Mouse (Mus musculus) neural tube, embryonic 13.5 days (tissue): ENCODE measurements at regions not wholly inside any gene's neighbourhood (a gene's known extent, or its start where the extent isn't known, plus 50 kb on each side); places are given as distances from the start of the nearest gene placed in this dataset.

ENCODE experiments used
- ATAC-seq: fragments of 200-750 bp; cut with Nextera tagmentation; 2 replicates; pipeline ENCODE4 v1.8.0; 2017; ENCODE audit warnings: low read depth, mild to moderate bottlenecking, moderate TSS enrichment, moderate library complexity
- H3K27ac ChIP-seq: fragments of 300-500 bp; sonication (generic); replicated peaks from 2 replicates; pipeline ENCODE4 v1.5.1; 2015; ENCODE audit warnings: moderate library complexity, mild to moderate bottlenecking, inconsistent platforms
- H3K27me3 ChIP-seq: fragments of 300-500 bp; sonication (generic); 2 replicates; pipeline ENCODE4 v1.6.1; 2015; ENCODE audit warnings: mild to moderate bottlenecking, inconsistent platforms
- H3K36me3 ChIP-seq: fragments of 300-500 bp; sonication (generic); 2 replicates; pipeline ENCODE4 v1.6.1; 2015; ENCODE audit warnings: mild to moderate bottlenecking, inconsistent platforms
- H3K4me1 ChIP-seq: fragments of 300-500 bp; sonication (generic); replicated peaks from 2 replicates; pipeline ENCODE4 v1.6.1; 2015; ENCODE audit warnings: inconsistent platforms
- H3K4me2 ChIP-seq: fragments of 300-500 bp; sonication (generic); 2 replicates; pipeline ENCODE4 v1.6.1; 2015; ENCODE audit warnings: inconsistent platforms, mild to moderate bottlenecking, moderate library complexity
- H3K4me3 ChIP-seq: fragments of 300-500 bp; sonication (generic); 2 replicates; pipeline ENCODE4 v1.5.1; 2015; ENCODE audit warnings: mild to moderate bottlenecking, inconsistent platforms
- H3K9ac ChIP-seq: fragments of 300-500 bp; sonication (generic); 2 replicates; pipeline ENCODE4 v1.6.1; 2015; ENCODE audit warnings: moderate library complexity, mild to moderate bottlenecking, inconsistent platforms
- H3K9me3 ChIP-seq: fragments of 300-500 bp; sonication (generic); 2 replicates; pipeline ENCODE4 v1.6.1; 2016; ENCODE audit warnings: inconsistent platforms
- WGBS: fragments of 180-500 bp; shearing (Covaris S2); methylation state at CpG from one replicate; pipeline ENCODE4 v1.1.7; 2015; 5-methylcytosine and 5-hydroxymethylcytosine counted together

DNA sequence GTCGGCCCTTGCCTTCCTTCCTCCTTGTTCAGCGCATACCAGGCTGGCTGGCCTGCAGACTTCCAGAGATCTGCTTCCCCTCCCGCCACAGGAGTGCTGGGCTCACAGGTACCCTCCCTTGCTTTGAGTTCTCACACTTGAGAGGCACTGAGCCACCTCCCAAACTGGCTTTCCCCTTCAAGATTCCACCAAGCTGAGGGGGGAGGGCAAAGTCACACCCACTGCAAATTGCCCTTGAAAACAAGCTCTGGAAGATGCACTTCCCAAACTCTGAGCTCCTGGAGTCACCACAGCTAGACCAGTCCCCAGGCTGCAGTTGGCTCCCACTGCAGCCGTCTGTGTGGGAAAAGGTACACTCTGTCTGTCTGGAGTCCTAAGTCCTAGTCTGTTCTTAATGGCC lies 142.1 kb upstream of the Slc22a12 start:
- Histone ChIP-seq H3K9me3 (no peaks in the 10 kb centered on the region), H3K9ac (no peak overlapping the region), H3K27ac (no peak overlapping the region), H3K27me3 (no peaks in the 10 kb centered on the region), H3K4me3 (no peak overlapping the region), H3K4me1 (no peaks in the 10 kb centered on the region), H3K4me2 (no peak overlapping the region), H3K36me3 (no peaks in the 10 kb centered on the region)
- ATAC-seq, result no peak
- 31% methylated on average over 4 of the region's 4 CpGs for WGBS

DNA sequence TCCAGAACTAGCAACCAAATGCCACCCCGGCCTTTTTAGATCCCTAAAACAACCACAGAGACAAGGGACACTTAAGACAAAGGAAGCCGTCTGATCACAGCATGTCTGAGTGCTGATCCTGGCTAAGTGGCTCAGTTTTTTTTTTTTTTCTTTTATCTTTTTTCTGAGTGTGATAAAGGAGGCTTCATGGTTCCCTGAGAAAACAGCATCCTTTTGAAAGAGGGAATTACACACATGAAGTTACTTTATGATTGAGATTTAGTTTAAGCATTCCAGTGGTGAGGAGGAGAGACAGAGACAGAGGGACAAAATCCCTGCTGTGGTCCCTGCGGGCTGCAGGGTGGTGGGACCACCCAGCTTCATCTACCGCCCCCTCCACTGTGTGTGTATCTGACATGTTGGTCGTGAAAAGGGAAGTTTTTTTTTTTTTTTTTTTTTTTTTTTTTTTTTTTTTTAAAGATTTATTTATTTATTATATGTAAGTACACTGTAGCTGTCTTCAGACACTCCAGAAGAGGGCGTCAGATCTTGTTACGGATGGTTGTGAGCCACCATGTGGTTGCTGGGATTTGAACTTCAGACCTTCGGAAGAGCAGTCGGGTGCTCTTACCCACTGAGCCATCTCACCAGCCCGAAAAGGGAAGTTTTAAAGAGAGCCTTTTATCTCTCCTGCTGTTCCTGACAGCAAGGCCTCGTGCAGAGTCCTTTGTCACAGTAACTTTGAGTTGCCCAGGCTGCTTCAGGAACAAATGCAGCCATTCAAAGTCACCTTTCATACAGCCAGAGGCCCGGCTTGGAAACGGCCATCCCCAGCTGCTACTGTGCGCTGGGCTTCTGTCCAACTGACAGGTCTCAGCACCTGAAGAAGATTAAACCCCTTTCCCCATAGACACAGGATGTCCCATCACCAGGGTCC lies 136.8 kb upstream of the Slc22a12 start:
- no peak overlapping the region for H3K4me2 ChIP-seq
- no peaks in the 10 kb centered on the region for H3K9me3 ChIP-seq
- H3K27ac ChIP-seq, result no peak overlapping the region
- no peaks in the 10 kb centered on the region for H3K36me3 ChIP-seq
- H3K27me3 ChIP-seq, result no peaks in the 10 kb centered on the region
- H3K4me1 ChIP-seq, result no peaks in the 10 kb centered on the region
- ATAC-seq, result no peak
- no peak overlapping the region for H3K4me3 ChIP-seq
- H3K9ac ChIP-seq, result no peak overlapping the region
- 21% methylated on average over 13 of the region's 14 CpGs for WGBS

DNA sequence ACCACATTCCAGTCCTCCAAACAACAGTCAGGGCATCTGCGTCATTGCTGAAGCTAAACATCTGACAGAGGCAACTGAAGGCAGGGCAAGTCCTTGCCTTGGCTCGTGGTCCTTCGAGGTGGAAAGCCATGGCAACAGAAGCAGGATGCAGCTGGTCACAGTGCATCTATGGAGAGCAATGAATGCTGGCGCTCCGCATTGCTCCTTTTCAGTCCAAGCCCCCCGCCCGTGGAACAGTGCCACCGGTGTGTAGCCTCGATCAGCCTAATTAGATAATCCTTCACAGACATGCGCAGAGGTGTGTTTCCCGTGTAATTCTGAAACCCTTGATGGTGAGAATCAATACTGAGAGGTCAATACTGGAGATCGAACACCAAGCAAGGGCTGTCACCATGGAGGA lies 134.7 kb upstream of the Slc22a12 start:
- no peak for ATAC-seq
- Histone ChIP-seq H3K9ac (no peak overlapping the region), H3K4me3 (no peak overlapping the region), H3K27me3 (no peaks in the 10 kb centered on the region), H3K36me3 (no peaks in the 10 kb centered on the region), H3K9me3 (no peaks in the 10 kb centered on the region), H3K4me2 (no peak overlapping the region), H3K27ac (no peak overlapping the region), H3K4me1 (no peaks in the 10 kb centered on the region)
- 79% methylated on average over 12 of the region's 12 CpGs for WGBS

- H3K27ac ChIP-seq, result no peak overlapping the region
- no peaks in the 10 kb centered on the region for H3K4me1 ChIP-seq
- H3K36me3 ChIP-seq, result no peaks in the 10 kb centered on the region
- no peak overlapping the region for H3K4me3 ChIP-seq
- no peak for ATAC-seq
- no peaks in the 10 kb centered on the region for H3K27me3 ChIP-seq
- no peaks in the 10 kb centered on the region for H3K9me3 ChIP-seq
- H3K4me2 ChIP-seq, result no peak overlapping the region
- H3K9ac ChIP-seq, result no peak overlapping the region
- WGBS, result 50% methylated on average over 3 of the region's 3 CpGs
Observed at GRCm38 (mm10) chr19:6675586-6675985, 132.8 kb upstream of the Slc22a12 start.

DNA sequence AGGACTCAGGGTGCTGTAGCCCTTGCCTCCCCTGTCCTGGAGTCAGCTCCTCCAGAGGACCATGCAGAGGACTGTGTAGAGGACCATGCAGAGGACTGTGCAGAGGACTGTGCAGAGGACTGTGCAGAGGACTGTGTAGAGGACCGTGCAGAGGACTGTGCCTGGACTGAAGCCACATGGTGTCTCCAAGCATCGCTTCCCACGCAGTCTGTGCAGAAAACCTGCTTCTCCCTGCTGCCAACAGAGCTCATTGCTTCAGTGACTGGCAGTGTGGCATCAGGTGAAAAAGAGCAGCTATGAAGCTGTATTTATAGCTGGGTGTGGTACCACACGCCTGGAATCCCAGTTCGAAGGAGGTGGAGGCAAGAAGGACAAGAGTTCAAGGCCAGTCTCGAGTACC lies 128.9 kb upstream of the Slc22a12 start:
- Histone ChIP-seq H3K9ac (no peak overlapping the region), H3K4me1 (no peaks in the 10 kb centered on the region), H3K4me2 (no peak overlapping the region), H3K27me3 (no peaks in the 10 kb centered on the region), H3K4me3 (no peak overlapping the region), H3K9me3 (no peaks in the 10 kb centered on the region), H3K27ac (no peak overlapping the region), H3K36me3 (no peaks in the 10 kb centered on the region)
- no peak for ATAC-seq
- 89% methylated on average over 6 of the region's 6 CpGs for WGBS

DNA sequence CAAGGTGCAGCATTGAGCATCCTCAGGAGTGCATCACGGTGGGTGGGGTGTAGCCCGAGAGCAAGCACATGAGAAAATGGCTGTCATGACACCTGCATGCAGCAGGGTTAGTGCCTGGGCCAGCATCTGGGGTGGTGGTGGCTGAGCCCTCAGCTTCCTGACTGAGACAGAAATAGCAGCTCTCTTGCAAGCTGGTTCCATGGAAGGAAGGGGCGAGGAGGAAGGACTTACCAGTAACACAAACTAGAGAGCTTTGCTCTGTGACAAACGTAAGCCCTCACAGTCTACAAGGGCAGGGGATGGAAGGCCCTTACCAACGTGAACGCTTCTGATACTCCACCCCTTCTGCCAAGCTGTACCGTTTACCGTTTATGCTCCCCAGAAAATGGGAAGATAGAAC lies 127.0 kb upstream of the Slc22a12 start:
- H3K9ac ChIP-seq, result no peak overlapping the region
- no peak overlapping the region for H3K27ac ChIP-seq
- no peak overlapping the region for H3K4me2 ChIP-seq
- H3K4me1 ChIP-seq, result no peaks in the 10 kb centered on the region
- H3K9me3 ChIP-seq, result no peaks in the 10 kb centered on the region
- no peaks in the 10 kb centered on the region for H3K36me3 ChIP-seq
- no peak for ATAC-seq
- WGBS, result 79% methylated on average over 8 of the region's 8 CpGs
- no peaks in the 10 kb centered on the region for H3K27me3 ChIP-seq
- H3K4me3 ChIP-seq, result no peak overlapping the region

DNA sequence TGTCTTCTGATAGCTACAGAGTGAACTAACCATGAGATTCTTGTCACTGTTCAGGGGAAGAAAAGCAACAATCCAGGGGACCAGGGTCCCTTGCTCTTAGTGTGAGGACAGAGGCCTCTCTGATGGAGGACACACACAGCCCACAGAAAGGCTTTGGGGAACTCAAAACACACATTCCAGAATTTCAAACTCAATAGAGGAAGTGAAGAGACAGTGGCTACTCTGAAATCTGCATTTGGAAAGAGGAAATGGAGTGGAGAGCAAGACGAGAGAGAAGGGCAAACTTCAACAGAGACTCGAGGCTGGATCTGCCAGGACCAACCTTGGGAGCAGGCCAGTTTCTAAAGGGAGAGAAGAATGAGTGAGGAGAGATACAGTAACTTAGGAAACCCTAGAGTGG lies 125.7 kb upstream of the Slc22a12 start:
- no peaks in the 10 kb centered on the region for H3K4me1 ChIP-seq
- 59% methylated on average over 2 of the region's 2 CpGs for WGBS
- ATAC-seq, result no peak
- no peak overlapping the region for H3K4me2 ChIP-seq
- H3K27ac ChIP-seq, result no peak overlapping the region
- no peaks in the 10 kb centered on the region for H3K36me3 ChIP-seq
- H3K9me3 ChIP-seq, result no peaks in the 10 kb centered on the region
- no peak overlapping the region for H3K4me3 ChIP-seq
- H3K9ac ChIP-seq, result no peak overlapping the region
- H3K27me3 ChIP-seq, result no peaks in the 10 kb centered on the region

DNA sequence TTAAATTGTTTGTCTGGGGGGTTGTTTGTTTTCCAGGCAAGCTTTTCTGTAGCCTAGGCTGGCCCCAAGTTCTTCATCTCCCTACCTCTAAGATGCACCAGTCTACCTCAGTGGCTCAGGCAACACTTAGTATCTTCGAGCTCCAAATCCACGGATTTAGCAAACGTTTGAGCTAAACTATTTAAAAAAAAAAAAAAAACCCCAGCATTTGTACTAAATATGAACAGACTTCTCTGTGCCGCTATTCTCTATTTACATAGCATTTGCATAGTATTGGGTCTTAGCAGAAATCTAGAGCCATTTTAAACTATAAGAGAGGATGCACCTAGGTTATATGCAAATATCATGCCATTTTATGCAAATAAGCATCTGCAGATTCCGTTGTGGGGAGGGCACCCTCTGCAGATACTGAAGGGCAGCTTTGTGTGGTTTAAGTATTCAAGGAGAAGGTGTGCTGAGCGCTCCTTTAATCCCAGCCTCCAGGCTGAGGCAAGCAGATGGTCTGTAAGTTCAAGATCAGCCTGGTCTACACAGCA lies 123.4 kb upstream of the Slc22a12 start:
- H3K27me3 ChIP-seq, result no peaks in the 10 kb centered on the region
- no peaks in the 10 kb centered on the region; the same call in 1 of the 2 replicates for H3K4me1 ChIP-seq
- WGBS, result 80% methylated on average over 6 of the region's 6 CpGs
- no peak for ATAC-seq
- no peak overlapping the region for H3K4me2 ChIP-seq
- no peak overlapping the region for H3K4me3 ChIP-seq
- H3K27ac ChIP-seq, result no peak overlapping the region
- no peaks in the 10 kb centered on the region for H3K9me3 ChIP-seq
- no peak overlapping the region for H3K9ac ChIP-seq
- H3K36me3 ChIP-seq, result no peaks in the 10 kb centered on the region

- Histone ChIP-seq H3K4me2 (no peak overlapping the region), H3K4me3 (no peak overlapping the region), H3K4me1 (no peaks in the 10 kb centered on the region; the same call in 1 of the 2 replicates), H3K9me3 (no peaks in the 10 kb centered on the region), H3K27me3 (no peaks in the 10 kb centered on the region), H3K9ac (no peak overlapping the region), H3K27ac (no peak overlapping the region), H3K36me3 (no peaks in the 10 kb centered on the region)
- ATAC-seq, result no peak
- 78% methylated on average over 15 of the region's 15 CpGs for WGBS
Observed at GRCm38 (mm10) chr19:6665264-6666054, 122.6 kb upstream of the Slc22a12 start.

- no peaks in the 10 kb centered on the region for H3K36me3 ChIP-seq
- H3K27ac ChIP-seq, result no peak overlapping the region
- ATAC-seq, result no peak
- H3K9ac ChIP-seq, result no peak overlapping the region
- H3K27me3 ChIP-seq, result no peaks in the 10 kb centered on the region
- no peak overlapping the region for H3K4me2 ChIP-seq
- H3K4me1 ChIP-seq, result no peaks in the 10 kb centered on the region; the same call in 1 of the 2 replicates
- no peaks in the 10 kb centered on the region for H3K9me3 ChIP-seq
- 89% methylated on average over 12 of the region's 12 CpGs for WGBS
- no peak overlapping the region for H3K4me3 ChIP-seq
Observed at GRCm38 (mm10) chr19:6664311-6664952, 121.6 kb upstream of the Slc22a12 start.

- no peaks in the 10 kb centered on the region for H3K36me3 ChIP-seq
- H3K4me1 ChIP-seq, result no peaks in the 10 kb centered on the region; the same call in 1 of the 2 replicates
- H3K9ac ChIP-seq, result 0 out of 2 replicates have a peak overlapping the region, but pooled peaks have one; percentile 22
- no peaks in the 10 kb centered on the region for H3K9me3 ChIP-seq
- peak; percentile 95 for ATAC-seq
- no peak overlapping the region for H3K4me3 ChIP-seq
- H3K27ac ChIP-seq, result no peak overlapping the region
- 2% methylated on average over 10 of the region's 10 CpGs for WGBS
- H3K4me2 ChIP-seq, result no peak overlapping the region
- no peaks in the 10 kb centered on the region for H3K27me3 ChIP-seq
Observed at GRCm38 (mm10) chr19:6663391-6663790, 120.6 kb upstream of the Slc22a12 start.
